Mouse (Mus musculus) adipose tissue, adult 10 weeks (tissue): ENCODE data around the gene Klhl40. TPM values are rescaled to one million over a fixed set of nuclear protein-coding genes. Genes with fewer than 3 reads are reported as not detected.

ENCODE experiments used
- polyA plus RNA-seq: library from polyadenylated mRNA; stranded (reverse); fragments of 350-450 nt; fragmentation: Illumina TruSeq; extraction: RNeasy Lipid Tissue Mini Kit (QIAGEN cat#74804); gene quantifications from one replicate; pipeline ENCODE4 v1.2.3, GENCODE M21; 2014; ENCODE audit warnings: low read depth, low replicate concordance

The Klhl40 gene
- not detected for polyA plus RNA-seq

GRCm38 (mm10) chr9:121777484-121778065 is at the start of gene Klhl40:
Gene Klhl40 (plus strand): TSS chr9:121777607.

GRCm38 (mm10) chr9:121759091-121760081 is 18.0 kb upstream of the Klhl40 start, which contains the start of gene Zfp651:
Gene Zfp651 (plus strand): TSS chr9:121759330.

GRCm38 (mm10) chr9:121791757-121792521 is 14.5 kb downstream of the Klhl40 start, which contains the start of gene Hhatl:
Gene Hhatl (minus strand): TSS chr9:121792507.

Other genes with a start within 250 kb of the Klhl40 start
- 1.9 TPM for gene Lyzl4, start 135.5 kb upstream of the Klhl40 start, polyA plus RNA-seq
- gene Vipr1, start 134.9 kb upstream of the Klhl40 start, polyA plus RNA-seq = 6.1 TPM
- 8.3 TPM for gene Sec22c, start 72.1 kb upstream of the Klhl40 start, polyA plus RNA-seq
- gene Ss18l2, start 67.3 kb upstream of the Klhl40 start, polyA plus RNA-seq = 57.9 TPM
- gene Nktr, start 58.4 kb upstream of the Klhl40 start, polyA plus RNA-seq = 91.5 TPM
- gene Zfp651, start 18.3 kb upstream of the Klhl40 start, polyA plus RNA-seq = 24.5 TPM
- 6.2 TPM for gene Hhatl, start 14.9 kb downstream of the Klhl40 start, polyA plus RNA-seq
- gene Ccdc13, start 61.9 kb downstream of the Klhl40 start, polyA plus RNA-seq = 2.4 TPM
- 70.4 TPM for gene Higd1a, start 80.8 kb downstream of the Klhl40 start, polyA plus RNA-seq
- gene Ackr2, start 120.7 kb downstream of the Klhl40 start, polyA plus RNA-seq = 2.6 TPM
- not detected for gene Cyp8b1, start 138.7 kb downstream of the Klhl40 start, polyA plus RNA-seq
- gene Fam198a, start 173.4 kb downstream of the Klhl40 start, polyA plus RNA-seq = 2.5 TPM
- gene Pomgnt2, start 219.5 kb downstream of the Klhl40 start, polyA plus RNA-seq = 9.2 TPM